Mouse (Mus musculus) ES-CJ7 (cell line): ENCODE data around the gene Vtcn1.
A peak's percentile ranks its signal among the peaks of the same experiment; 100 is the strongest.

Experiments
- DNase-seq: peaks from one replicate; pipeline ENCODE4 v3.0.0; 2011; ENCODE audit warnings: low read depth, low spot score

The Vtcn1 gene

GRCm38 (mm10) chr3:100856050-100856815 is 31.0 kb downstream of the Vtcn1 start:
- no peak for DNase-seq

GRCm38 (mm10) chr3:100857139-100857538 is 31.9 kb downstream of the Vtcn1 start:
- no peak for DNase-seq

GRCm38 (mm10) chr3:100858334-100859002 is 33.2 kb downstream of the Vtcn1 start:
- no peak for DNase-seq

GRCm38 (mm10) chr3:100861307-100862303 is 36.3 kb downstream of the Vtcn1 start:
- no peak for DNase-seq

- DNase-seq = peak; percentile 31
Observed at GRCm38 (mm10) chr3:100866946-100867345, 41.7 kb downstream of the Vtcn1 start.

GRCm38 (mm10) chr3:100877057-100877456 is 51.8 kb downstream of the Vtcn1 start:
- DNase-seq = no peak

- no peak for DNase-seq
Observed at GRCm38 (mm10) chr3:100881403-100881802, 56.1 kb downstream of the Vtcn1 start.

- DNase-seq = no peak
Observed at GRCm38 (mm10) chr3:100881843-100882634, 56.8 kb downstream of the Vtcn1 start.

GRCm38 (mm10) chr3:100889234-100889633 is 64.0 kb downstream of the Vtcn1 start:
- DNase-seq = no peak

- no peak for DNase-seq
Observed at GRCm38 (mm10) chr3:100890406-100890805, 65.1 kb downstream of the Vtcn1 start.

GRCm38 (mm10) chr3:100892383-100893335 is 67.4 kb downstream of the Vtcn1 start:
- DNase-seq = no peak

- no peak for DNase-seq
Observed at GRCm38 (mm10) chr3:100895500-100895899, 70.2 kb downstream of the Vtcn1 start.

- no peak for DNase-seq
Observed at GRCm38 (mm10) chr3:100906128-100906527, 80.9 kb downstream of the Vtcn1 start.

GRCm38 (mm10) chr3:100906916-100907315 is 81.7 kb downstream of the Vtcn1 start:
- DNase-seq = peak; percentile 39

- no peak for DNase-seq
Observed at GRCm38 (mm10) chr3:100908594-100908993, 83.3 kb downstream of the Vtcn1 start.

GRCm38 (mm10) chr3:100910621-100911020 is 85.4 kb downstream of the Vtcn1 start:
- no peak for DNase-seq

GRCm38 (mm10) chr3:100911026-100911425 is 85.8 kb downstream of the Vtcn1 start:
- no peak for DNase-seq

- DNase-seq = no peak
Observed at GRCm38 (mm10) chr3:100911498-100912213, 86.4 kb downstream of the Vtcn1 start.

GRCm38 (mm10) chr3:100916844-100917243 is 91.6 kb downstream of the Vtcn1 start:
- peak; percentile 40 for DNase-seq
